Mouse (Mus musculus) monocyte, adult 2 months (primary cell): ENCODE data around the gene Plac9b.
"Not testable (repeated sequence)": the region's sequence is repeated elsewhere in the genome, so short reads cannot be mapped to it uniquely, and the experiment has no call there.

Experiments used
- DNase-seq, 2 experiments: peaks; one replicate each; pipeline ENCODE4 v3.0.0; 2022; ENCODE audit warnings: low spot score in 2 of 2, low read depth in 1 of 2

Gene Plac9b

DNA sequence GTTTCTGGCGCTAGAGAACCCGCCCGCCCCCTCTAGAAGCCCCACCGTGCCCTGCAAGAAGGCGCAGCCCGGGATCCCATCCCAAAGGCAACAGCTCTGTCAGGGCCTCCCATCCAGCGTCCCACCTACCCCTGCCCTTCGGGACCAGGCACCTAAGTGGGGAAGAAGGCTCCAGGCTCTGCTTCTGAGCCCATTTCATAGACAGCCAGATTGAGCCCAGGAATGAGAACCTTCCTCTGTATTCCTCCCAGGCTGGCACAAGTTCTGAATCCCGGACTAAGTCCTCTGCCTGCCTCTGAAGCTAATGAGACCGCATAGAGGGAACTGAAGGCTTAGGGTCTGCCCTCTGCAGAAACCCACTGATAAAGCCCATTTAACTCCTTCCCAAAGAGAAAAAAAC, at the start of gene Plac9b:
Gene Plac9b (minus strand): TSS at position 101 of the 400 bp plus-strand sequence.
- not testable (repeated sequence) for DNase-seq

DNA sequence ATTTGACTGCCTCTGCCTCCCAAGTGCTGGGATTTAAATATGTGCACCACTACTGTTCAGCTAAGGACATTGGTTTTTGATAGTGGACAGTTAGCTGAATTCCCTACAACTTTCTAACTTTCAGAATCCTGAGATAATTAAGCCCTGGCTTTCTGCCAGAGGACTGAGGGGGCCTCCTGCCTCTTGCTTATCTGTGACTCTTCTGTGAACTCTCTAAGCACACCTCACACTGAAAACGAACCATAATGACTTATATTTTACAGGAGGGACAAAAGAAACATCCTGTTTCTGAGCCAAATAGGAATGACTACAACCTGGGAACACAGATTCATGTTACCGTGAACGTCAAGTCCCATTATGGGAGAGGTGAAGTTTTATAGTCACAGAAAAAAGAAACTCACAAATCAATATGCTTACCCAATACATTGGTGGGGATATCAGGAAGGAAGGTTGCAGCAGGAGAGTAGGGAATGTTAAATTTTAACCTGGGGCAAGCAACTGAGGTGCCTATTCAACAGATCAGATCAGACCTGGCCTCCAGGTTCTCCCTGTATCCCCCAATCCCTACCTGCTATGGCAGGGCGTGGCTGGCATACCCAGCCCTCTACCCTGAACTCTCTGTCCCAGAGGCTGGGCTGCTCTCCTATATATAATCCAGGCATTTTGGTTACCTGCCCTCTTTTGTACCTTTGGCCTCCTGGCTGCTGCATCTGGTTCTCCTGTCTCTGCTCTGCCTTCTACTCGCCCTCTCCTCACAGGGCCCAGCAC, 34.1 kb upstream of the Plac9b start:
- DNase-seq: not testable (repeated sequence)

DNA sequence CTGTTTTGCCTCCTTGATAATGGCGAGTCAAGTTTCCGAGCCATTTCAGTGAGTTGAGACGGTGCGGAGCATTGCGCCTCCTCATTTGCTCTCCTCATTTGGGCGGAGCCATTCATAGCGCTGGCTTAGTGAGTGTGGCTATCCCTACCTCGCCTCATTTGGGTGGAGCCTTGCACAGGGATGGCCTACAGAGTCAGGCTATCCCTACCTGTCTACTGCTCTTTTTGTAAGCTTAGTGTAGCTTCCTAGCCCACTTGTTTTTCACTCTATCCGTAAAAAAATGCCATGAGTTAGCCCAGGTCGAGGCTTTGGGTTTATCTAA, 24.6 kb upstream of the Plac9b start, which contains the start of gene Tmem254b:
Gene Tmem254b (minus strand): TSS at position 116 of the 322 bp plus-strand sequence.
- not testable (repeated sequence) for DNase-seq

DNA sequence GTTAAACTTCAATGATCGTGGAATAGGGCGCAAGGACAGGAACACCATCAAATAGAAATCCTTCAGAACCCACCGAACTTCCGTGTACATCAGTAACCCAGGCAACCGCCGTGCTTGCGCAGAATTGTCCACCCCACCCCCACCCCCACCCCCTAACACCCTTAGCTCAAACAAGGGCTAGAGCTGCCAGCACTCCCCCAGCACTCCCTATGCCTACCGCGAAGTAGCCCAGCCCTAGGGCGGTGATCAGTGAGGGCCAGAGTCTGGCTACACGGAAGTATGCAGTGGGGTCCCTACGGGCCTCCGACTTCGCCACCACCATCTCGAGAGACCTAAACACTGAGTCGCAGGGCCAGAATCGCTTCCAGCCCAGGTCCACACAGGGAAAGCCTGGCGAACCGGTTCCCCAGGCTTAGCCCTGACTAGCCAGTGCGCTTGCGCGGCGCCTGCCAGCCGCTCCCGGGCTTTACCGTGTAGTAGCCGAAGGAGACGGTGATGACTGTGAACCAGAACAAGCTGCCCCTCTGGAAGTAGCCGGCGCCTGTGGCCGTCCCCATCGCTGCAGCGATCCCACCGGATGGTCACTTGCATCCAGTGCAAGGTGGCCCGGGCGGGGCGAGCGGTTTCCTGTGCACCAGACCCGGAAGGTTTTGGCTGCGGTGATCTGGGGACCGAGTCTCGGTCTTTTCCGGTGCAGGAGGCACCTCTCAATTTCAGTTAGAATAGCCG, 24.1 kb upstream of the Plac9b start:
- not testable (repeated sequence) for DNase-seq

DNA sequence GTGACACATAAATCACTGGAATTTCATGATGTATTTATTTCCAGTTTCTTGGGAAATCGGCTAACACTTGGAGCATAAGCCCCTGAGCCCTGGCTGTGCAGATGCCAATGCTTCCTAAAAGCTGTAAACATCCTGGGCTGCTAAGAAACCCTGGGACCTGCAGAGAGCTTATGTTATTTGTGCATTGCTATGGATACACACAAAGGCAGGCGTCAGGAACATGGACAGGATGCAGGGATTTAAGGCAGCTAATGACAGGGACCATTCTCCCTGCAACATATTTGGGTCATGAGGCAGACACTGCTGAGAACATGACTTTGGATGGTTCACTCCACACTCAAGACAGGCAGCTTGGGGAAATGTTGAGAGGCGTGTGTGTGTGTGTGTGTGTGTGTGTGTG, 15.6 kb upstream of the Plac9b start:
- DNase-seq: not testable (repeated sequence)

DNA sequence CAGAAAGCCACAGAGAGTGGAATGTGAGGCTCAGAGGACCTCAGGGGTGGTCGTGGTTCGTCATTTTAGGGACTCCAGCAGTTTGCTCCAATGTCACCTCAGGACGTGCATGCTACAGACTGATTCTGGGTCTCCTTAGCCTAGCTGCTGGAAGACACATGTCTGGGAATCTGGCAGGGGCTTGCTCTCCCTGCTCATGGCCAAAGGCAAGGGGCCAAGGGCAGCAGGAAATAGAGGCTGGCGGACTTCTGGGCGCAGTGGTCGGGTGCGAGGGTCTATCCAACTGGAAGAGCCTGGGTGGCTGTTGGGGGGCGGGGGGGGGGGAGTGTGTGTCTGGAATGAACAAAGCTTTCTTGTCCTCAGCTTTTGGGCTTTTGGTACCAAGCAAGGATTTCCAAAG, 6.1 kb upstream of the Plac9b start:
- not testable (repeated sequence) for DNase-seq

DNA sequence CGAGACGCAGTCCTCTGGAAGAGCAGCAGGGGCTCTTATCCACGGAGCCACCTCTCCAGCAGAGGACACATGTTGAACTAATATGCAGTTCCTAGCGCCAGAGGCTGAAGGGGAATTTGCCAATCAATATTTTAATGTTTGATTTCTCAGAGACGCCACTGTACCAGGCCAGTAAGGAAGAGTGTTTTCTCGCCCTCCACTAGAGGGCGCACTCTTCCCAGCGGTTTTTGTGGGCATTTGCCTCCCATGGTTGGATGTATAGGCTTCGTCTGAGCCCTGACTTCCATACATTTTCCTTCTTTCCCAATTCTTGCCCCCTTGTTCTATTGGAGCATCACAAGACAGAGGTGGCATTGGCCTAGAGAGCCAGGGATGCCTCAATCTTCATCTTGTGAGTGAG, 4.4 kb upstream of the Plac9b start:
- not testable (repeated sequence) for DNase-seq

DNA sequence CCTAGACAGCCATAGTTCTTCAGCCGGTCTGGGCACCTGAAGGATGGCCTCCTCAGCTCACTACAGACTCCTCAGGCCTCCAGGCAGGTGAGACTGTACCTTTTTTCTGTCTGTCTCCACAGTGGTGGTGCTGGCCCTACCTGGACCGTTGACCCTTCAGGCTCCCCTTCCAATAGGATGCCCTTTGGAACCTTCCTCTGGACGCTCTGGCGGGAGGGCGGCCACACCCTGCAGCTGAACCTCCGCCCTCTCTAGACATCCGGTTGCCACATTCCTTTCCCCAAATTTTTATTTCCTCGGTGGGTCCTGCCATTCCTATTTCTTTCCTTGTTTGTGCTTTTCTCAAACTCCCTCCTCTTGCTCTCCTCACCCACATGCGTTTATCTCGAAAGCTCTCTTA, 620 bp downstream of the Plac9b start:
- DNase-seq: not testable (repeated sequence)

DNA sequence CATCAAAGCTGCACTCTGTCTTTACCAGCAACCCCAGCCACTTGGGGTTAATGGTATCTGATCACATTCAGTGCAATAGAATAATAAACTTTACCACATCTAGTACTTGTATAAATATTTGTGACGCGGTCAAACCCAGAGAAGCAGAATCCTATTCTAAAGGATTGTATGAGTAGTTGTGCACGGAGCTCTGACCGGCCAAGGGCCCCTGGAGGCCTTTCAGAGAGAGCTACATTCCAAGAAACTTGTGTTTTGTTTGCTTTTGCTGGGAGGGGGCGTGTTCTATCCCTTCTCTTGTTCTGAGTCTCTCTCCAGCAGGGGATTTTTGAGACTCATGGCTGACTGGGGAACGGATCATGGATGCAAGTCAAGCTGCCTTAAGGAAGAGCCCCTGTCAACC, 7.3 kb downstream of the Plac9b start:
- not testable (repeated sequence) for DNase-seq

DNA sequence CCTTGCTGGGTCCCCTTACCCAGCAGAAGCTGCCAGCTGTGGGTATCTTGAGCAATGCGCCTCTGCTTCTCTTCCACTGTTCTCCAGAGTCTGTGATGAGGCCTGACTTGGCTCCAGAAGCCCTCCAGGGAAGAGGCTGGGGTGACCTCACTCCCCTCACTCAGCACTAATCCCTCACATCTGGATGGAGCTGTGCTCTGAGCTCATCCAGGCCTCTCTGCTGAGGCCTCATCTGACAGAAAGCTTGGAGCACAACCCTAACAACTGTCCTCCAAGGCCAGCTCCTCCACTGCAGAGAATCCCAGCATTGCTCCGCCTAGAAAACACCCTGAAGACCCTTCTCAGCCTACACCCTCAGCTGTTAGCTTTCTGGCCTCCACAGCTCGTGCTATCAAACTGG, 8.3 kb downstream of the Plac9b start:
- DNase-seq: not testable (repeated sequence)

DNA sequence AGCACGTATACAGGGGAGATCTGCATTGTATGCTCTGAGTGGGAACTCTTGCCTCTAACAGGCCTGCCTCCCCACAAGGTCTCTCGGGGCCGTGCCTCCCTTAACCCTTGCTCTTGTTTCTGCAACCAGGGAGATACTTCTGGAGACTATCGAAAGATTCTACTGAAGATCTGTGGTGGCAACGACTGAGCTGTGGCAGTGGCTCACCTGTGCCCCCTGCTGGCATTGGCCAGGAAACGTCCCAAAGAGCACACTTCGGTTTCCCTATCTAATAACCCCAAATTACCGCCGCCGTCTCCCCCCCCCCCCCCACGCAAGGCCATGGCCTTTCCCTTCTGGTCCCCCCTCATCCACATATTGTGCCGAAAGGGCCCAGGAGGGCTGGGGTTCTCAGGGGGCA, 17.0 kb downstream of the Plac9b start:
- DNase-seq: not testable (repeated sequence)

DNA sequence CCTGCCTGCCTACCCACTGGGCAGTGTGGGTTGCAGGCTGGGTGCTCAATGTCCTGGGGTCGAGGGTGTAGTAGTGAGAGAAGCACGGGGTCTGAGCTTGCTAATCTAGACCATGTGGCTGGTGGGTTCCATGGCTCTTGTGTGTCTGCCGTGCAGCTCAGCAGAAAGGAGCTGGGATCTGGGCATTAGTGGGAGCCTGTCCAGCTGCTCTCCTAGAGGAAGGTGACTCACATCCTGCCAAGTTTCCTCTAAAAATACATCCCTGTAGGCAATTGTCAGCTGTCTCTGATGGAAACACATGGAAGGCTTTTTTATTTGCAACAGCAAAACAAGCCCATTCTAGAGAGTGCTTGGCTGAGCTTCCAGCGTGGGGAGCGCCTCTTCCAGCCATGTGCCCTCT, 19.9 kb downstream of the Plac9b start:
- not testable (repeated sequence) for DNase-seq

DNA sequence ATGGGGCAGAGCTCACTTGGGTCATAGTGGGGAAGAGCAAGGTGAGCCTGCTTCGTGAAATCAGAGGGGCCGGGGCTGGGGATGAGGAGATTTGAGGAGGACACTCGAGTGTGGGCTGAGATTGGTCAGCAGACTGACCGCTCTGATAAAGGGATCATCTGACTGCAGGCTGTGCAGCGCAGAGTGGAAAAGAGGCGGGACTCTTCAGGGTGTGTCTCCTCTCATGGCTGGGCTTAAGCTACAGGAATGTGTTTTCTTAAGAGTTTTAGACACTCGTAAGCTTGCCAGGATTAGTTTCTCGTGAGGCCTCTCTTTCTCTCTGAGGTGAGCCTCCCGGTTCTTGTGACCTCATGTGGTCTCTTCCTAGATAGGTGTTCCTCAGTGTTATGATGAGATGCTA, 21.1 kb downstream of the Plac9b start:
- not testable (repeated sequence) for DNase-seq

DNA sequence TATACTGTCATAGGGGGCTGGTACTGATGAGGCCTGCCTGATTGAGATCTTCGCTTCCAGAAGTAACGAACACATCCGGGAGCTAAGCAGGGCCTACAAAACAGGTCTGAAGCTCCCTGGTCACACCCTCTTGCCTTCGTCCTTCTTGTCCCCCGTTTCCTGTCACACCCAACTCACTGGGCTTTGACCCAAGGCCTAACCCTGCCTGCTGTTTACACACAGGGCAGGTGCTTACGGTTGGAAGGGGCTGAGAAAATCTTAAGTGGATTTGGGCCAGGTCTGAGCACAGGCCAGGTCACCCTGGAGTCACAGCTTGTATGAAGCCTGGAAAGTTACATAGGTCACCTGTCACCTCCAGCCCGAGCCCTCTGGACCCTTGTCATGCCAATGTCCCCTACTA, 26.2 kb downstream of the Plac9b start:
- DNase-seq: not testable (repeated sequence)

DNA sequence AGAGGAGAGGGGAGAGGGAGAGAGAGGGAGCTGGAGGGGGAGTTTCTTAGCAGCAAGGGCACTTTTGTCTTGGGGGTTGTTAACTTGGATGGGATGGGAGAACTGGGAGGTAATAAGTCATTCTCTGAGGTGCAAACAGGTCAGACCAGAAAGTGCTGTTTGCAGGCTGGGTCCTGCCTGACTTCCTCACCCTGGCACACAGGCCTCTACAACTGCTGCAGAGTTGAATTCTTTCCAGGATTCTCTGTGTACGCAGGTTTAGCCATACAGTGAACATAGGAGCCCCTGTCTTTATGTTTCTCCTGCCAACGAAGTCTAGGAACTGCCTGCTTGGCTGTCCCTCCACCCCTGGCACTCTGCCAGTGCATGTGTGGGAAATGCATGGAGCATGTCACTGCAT, 35.2 kb downstream of the Plac9b start:
- DNase-seq: not testable (repeated sequence)

DNA sequence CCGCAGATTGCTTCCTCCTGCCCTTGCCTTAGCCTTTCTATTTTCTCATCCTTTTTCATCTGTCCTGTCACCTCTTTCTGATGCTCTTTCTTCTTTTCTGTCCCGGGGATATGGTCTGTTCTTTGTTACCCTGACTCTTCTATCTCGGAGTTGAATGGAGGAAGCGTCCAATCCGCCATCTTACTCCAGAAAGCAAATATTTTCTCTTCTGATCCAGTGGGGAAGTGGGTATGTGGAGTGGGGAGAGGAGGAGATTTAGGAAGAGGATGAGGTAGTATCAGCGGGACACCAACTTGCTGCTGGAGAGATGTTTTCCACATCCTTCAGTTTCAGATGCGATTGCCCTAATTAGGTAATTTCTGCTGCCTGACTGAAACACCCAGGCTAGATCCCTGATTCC, 63.2 kb downstream of the Plac9b start:
- DNase-seq: not testable (repeated sequence)

DNA sequence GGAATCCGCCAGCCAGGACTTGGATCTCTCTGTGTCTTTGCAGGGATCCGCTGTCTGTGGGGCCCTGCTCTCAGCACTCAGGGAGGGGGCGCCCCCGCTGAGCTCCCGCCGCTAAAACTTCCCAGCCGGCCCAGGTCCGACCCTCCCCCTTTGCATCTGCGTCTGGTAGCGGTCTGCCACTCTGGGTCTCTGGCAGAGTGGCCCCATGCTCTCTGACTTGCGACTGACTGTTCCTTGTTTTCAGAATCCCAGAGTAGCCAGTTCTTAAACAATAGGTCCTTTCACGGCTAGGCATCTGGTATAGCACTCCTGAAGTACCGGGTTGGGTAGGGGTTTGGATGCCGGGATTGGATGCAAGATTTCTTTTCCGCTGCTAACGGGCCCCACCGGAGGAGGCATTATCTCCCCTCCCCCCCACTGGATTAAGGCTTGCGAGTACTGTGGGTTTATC, 63.7 kb downstream of the Plac9b start:
- not testable (repeated sequence) for DNase-seq

DNA sequence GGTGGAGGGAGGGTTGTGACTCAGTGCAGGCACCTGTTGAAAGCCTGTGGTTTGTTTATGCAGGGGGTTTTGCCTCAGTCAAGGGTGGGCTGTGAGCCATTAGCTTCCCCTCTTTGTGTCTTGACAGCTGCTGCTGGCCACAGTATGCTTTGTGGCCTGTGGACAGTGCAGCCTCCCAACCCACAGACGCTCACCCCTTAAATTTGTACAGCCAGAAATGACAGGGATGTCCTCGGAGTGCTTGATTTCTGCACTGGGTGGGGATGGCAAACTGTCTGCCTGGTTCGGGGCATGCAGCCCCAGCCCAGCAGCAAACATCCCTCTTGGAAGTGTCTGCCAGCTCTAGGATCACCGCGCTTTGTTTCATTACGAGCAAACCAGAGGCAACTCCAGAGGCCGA, 64.1 kb downstream of the Plac9b start, which contains the start of gene Duxbl2:
Gene Duxbl2 (plus strand): TSS at position 200 of the 400 bp plus-strand sequence.
- not testable (repeated sequence) for DNase-seq
